Mouse (Mus musculus) lung, postnatal 14 days (tissue): ENCODE data around the gene Als2cr12.
"Not testable (repeated sequence)": the region's sequence is repeated elsewhere in the genome, so short reads cannot be mapped to it uniquely, and the experiment has no call there.

Source experiments
- DNase-seq: peaks from one replicate; pipeline ENCODE4 v3.0.0; 2021

Gene Als2cr12

GRCm38 (mm10) chr1:58695810-58696209, at the start of gene Als2cr12:
Als2cr12 (minus strand) TSS chr1:58695989.
- DNase-seq: not testable (repeated sequence)

- DNase-seq: peak; percentile 38
Observed at GRCm38 (mm10) chr1:58744645-58745044, 48.9 kb upstream of the Als2cr12 start.

GRCm38 (mm10) chr1:58743252-58743651, 47.5 kb upstream of the Als2cr12 start:
- DNase-seq: no peak

- no peak for DNase-seq
Observed at GRCm38 (mm10) chr1:58742571-58743021, 46.8 kb upstream of the Als2cr12 start.

GRCm38 (mm10) chr1:58739529-58739928, 43.7 kb upstream of the Als2cr12 start:
- DNase-seq: no peak

- no peak for DNase-seq
Observed at GRCm38 (mm10) chr1:58736968-58737367, 41.2 kb upstream of the Als2cr12 start.

- DNase-seq: no peak
Observed at GRCm38 (mm10) chr1:58735962-58736361, 40.2 kb upstream of the Als2cr12 start.

- no peak for DNase-seq
Observed at GRCm38 (mm10) chr1:58734043-58734920, 38.5 kb upstream of the Als2cr12 start.

- no peak for DNase-seq
Observed at GRCm38 (mm10) chr1:58733636-58734035, 37.8 kb upstream of the Als2cr12 start.

GRCm38 (mm10) chr1:58728590-58728868, 32.7 kb upstream of the Als2cr12 start:
- DNase-seq: no peak

GRCm38 (mm10) chr1:58727747-58728589, 32.2 kb upstream of the Als2cr12 start:
- no peak for DNase-seq

- DNase-seq: peak; percentile 29
Observed at GRCm38 (mm10) chr1:58727019-58727746, 31.4 kb upstream of the Als2cr12 start.

- no peak for DNase-seq
Observed at GRCm38 (mm10) chr1:58725767-58726166, 30.0 kb upstream of the Als2cr12 start.

GRCm38 (mm10) chr1:58725095-58725494, 29.3 kb upstream of the Als2cr12 start:
- no peak for DNase-seq

- DNase-seq: no peak
Observed at GRCm38 (mm10) chr1:58724533-58724932, 28.7 kb upstream of the Als2cr12 start.

GRCm38 (mm10) chr1:58723809-58724405, 28.1 kb upstream of the Als2cr12 start:
- DNase-seq: no peak

GRCm38 (mm10) chr1:58723062-58723808, 27.4 kb upstream of the Als2cr12 start:
- no peak for DNase-seq

- no peak for DNase-seq
Observed at GRCm38 (mm10) chr1:58722115-58722938, 26.5 kb upstream of the Als2cr12 start.

- DNase-seq: no peak
Observed at GRCm38 (mm10) chr1:58720988-58721387, 25.2 kb upstream of the Als2cr12 start.

- peak; percentile 33 for DNase-seq
Observed at GRCm38 (mm10) chr1:58720090-58720489, 24.3 kb upstream of the Als2cr12 start.

- DNase-seq: no peak
Observed at GRCm38 (mm10) chr1:58719356-58719945, 23.7 kb upstream of the Als2cr12 start.
